Mouse (Mus musculus) hindbrain, embryonic 12.5 days (tissue): ENCODE measurements around the gene Stk39. TPM values are rescaled to one million over a fixed set of nuclear protein-coding genes. Genes with fewer than 3 reads are reported as not detected.
A peak's percentile ranks its signal among the peaks of the same experiment; 100 is the strongest.

ENCODE experiments used
- ATAC-seq: fragments of 200-750 bp; cut with Nextera tagmentation; 2 replicates; pipeline ENCODE4 v1.8.0; 2017; ENCODE audit warnings: moderate TSS enrichment; ENCODE audit not compliant: low FRiP score
- H3K27ac ChIP-seq: fragments of 300-500 bp; sonication (generic); 2 replicates; pipeline ENCODE4 v1.5.1; 2016; ENCODE audit warnings: mild to moderate bottlenecking
- H3K27me3 ChIP-seq: fragments of 300-500 bp; sonication (generic); 2 replicates; pipeline ENCODE4 v1.6.1; 2016; ENCODE audit warnings: mild to moderate bottlenecking
- H3K36me3 ChIP-seq: fragments of 300-500 bp; sonication (generic); 2 replicates; pipeline ENCODE4 v1.6.1; 2016; ENCODE audit warnings: mild to moderate bottlenecking
- H3K4me1 ChIP-seq: fragments of 300-500 bp; sonication (generic); 2 replicates; pipeline ENCODE4 v1.6.1; 2016
- H3K4me2 ChIP-seq: fragments of 300-500 bp; sonication (generic); replicated peaks from 2 replicates; pipeline ENCODE4 v1.6.1; 2016; ENCODE audit warnings: mild to moderate bottlenecking
- H3K4me3 ChIP-seq: fragments of 300-500 bp; sonication (generic); 2 replicates; pipeline ENCODE4 v1.5.1; 2016; ENCODE audit warnings: mild to moderate bottlenecking
- H3K9ac ChIP-seq: fragments of 300-500 bp; sonication (generic); 2 replicates; pipeline ENCODE4 v1.6.1; 2016; ENCODE audit warnings: mild to moderate bottlenecking, moderate library complexity
- H3K9me3 ChIP-seq: fragments of 300-500 bp; sonication (generic); replicated peaks from 2 replicates; pipeline ENCODE4 v1.6.1; 2016; ENCODE audit warnings: mild to moderate bottlenecking
- WGBS: fragments of 180-500 bp; shearing (Covaris S2); methylation state at CpG from one replicate; pipeline ENCODE4 v1.1.7; 2016; 5-methylcytosine and 5-hydroxymethylcytosine counted together
- polyA plus RNA-seq: library from polyadenylated mRNA; unstranded; fragments of >200 nt; fragmentation: Nextera tagmentation; extraction: Ambion mirVana; gene quantifications from 2 replicates; pipeline ENCODE4 v1.2.1, GENCODE M21; 2016

Stk39 gene
- polyA plus RNA-seq, 1 experiment from 2014 or later = 57.0 TPM

- H3K36me3 ChIP-seq = peaks cover 10% of the 10 kb centered on the region; the same call in 1 of the 2 replicates
- H3K4me1 ChIP-seq = peaks cover 15% of the 10 kb centered on the region
- 20% methylated on average over 8 of the region's 8 CpGs for WGBS
- no peak overlapping the region for H3K4me2 ChIP-seq
- H3K9me3 ChIP-seq = no peaks in the 10 kb centered on the region
- ATAC-seq = peak; percentile 65
- H3K27ac ChIP-seq = peak overlapping the region; percentile 53
- H3K4me3 ChIP-seq = no peak overlapping the region
- H3K9ac ChIP-seq = no peak overlapping the region
- no peaks in the 10 kb centered on the region for H3K27me3 ChIP-seq
Observed at GRCm38 (mm10) chr2:68346606-68347237, 125.3 kb downstream of the Stk39 start.

- no peak overlapping the region for H3K27ac ChIP-seq
- H3K9ac ChIP-seq = no peak overlapping the region
- no peaks in the 10 kb centered on the region for H3K9me3 ChIP-seq
- no peak for ATAC-seq
- H3K36me3 ChIP-seq = peaks cover 10% of the 10 kb centered on the region; the same call in 1 of the 2 replicates
- WGBS = 85% methylated on average over 9 of the region's 9 CpGs
- no peak overlapping the region for H3K4me2 ChIP-seq
- no peaks in the 10 kb centered on the region for H3K27me3 ChIP-seq
- H3K4me3 ChIP-seq = no peak overlapping the region
- H3K4me1 ChIP-seq = peaks cover 15% of the 10 kb centered on the region
Observed at GRCm38 (mm10) chr2:68345269-68345668, 126.8 kb downstream of the Stk39 start.

GRCm38 (mm10) chr2:68343751-68344150 lies 128.3 kb downstream of the Stk39 start:
- H3K4me1 ChIP-seq = peaks cover 10% of the 10 kb centered on the region
- ATAC-seq = no peak
- WGBS = 88% methylated on average over 4 of the region's 4 CpGs

GRCm38 (mm10) chr2:68342122-68342646 lies 129.9 kb downstream of the Stk39 start:
- Histone ChIP-seq H3K9me3 (no peaks in the 10 kb centered on the region), H3K4me3 (no peak overlapping the region), H3K4me1 (peaks cover 6% of the 10 kb centered on the region), H3K4me2 (no peak overlapping the region), H3K27me3 (no peaks in the 10 kb centered on the region), H3K27ac (no peak overlapping the region), H3K9ac (no peak overlapping the region), H3K36me3 (peaks cover 19% of the 10 kb centered on the region)
- WGBS = 91% methylated on average over 7 of the region's 7 CpGs
- ATAC-seq = no peak

More at GRCm38 (mm10) chr2:68343751-68344150, 128.3 kb downstream of the Stk39 start:
- no peak overlapping the region for H3K4me3 ChIP-seq
- no peak overlapping the region for H3K4me2 ChIP-seq
- no peak overlapping the region for H3K9ac ChIP-seq
- H3K9me3 ChIP-seq = no peaks in the 10 kb centered on the region
- H3K36me3 ChIP-seq = peaks cover 10% of the 10 kb centered on the region; the same call in 1 of the 2 replicates
- no peak overlapping the region for H3K27ac ChIP-seq
- no peaks in the 10 kb centered on the region for H3K27me3 ChIP-seq

- no peak overlapping the region for H3K4me2 ChIP-seq
- whole genome bisulfite sequencing = 92% methylated on average over 6 of the region's 6 CpGs
- no peak overlapping the region for H3K27ac ChIP-seq
- no peak for ATAC-seq
- H3K27me3 ChIP-seq = no peaks in the 10 kb centered on the region
- H3K9me3 ChIP-seq = no peaks in the 10 kb centered on the region
- H3K36me3 ChIP-seq = peaks cover 9% of the 10 kb centered on the region
- H3K4me3 ChIP-seq = no peak overlapping the region
- no peak overlapping the region for H3K9ac ChIP-seq
- no peaks in the 10 kb centered on the region for H3K4me1 ChIP-seq
Observed at GRCm38 (mm10) chr2:68336913-68337312, 135.2 kb downstream of the Stk39 start.

GRCm38 (mm10) chr2:68334945-68335344 lies 137.1 kb downstream of the Stk39 start:
- 43% methylated on average over 5 of the region's 5 CpGs for WGBS
- H3K4me2 ChIP-seq = no peak overlapping the region
- no peaks in the 10 kb centered on the region for H3K4me1 ChIP-seq
- no peaks in the 10 kb centered on the region for H3K27me3 ChIP-seq
- H3K9me3 ChIP-seq = no peaks in the 10 kb centered on the region
- no peak overlapping the region for H3K4me3 ChIP-seq
- peaks cover 9% of the 10 kb centered on the region for H3K36me3 ChIP-seq
- H3K27ac ChIP-seq = no peak overlapping the region
- ATAC-seq = no peak
- H3K9ac ChIP-seq = no peak overlapping the region

- Histone ChIP-seq H3K27ac (no peak overlapping the region), H3K9me3 (no peaks in the 10 kb centered on the region), H3K4me2 (no peak overlapping the region), H3K4me1 (peaks cover 15% of the 10 kb centered on the region), H3K27me3 (no peaks in the 10 kb centered on the region), H3K36me3 (no peaks in the 10 kb centered on the region), H3K9ac (no peak overlapping the region), H3K4me3 (no peak overlapping the region)
- WGBS = 78% methylated on average over 5 of the region's 5 CpGs
- no peak for ATAC-seq
Observed at GRCm38 (mm10) chr2:68325306-68325705, 146.8 kb downstream of the Stk39 start.

GRCm38 (mm10) chr2:68321230-68321629 lies 150.8 kb downstream of the Stk39 start:
- no peak for ATAC-seq
- H3K4me2 ChIP-seq = no peak overlapping the region
- 0 out of 2 replicates have a peak overlapping the region, but pooled peaks have one; percentile 30 for H3K27ac ChIP-seq
- peaks cover 22% of the 10 kb centered on the region for H3K4me1 ChIP-seq
- no peak overlapping the region for H3K4me3 ChIP-seq
- no peaks in the 10 kb centered on the region for H3K9me3 ChIP-seq
- no peak overlapping the region for H3K9ac ChIP-seq
- no peaks in the 10 kb centered on the region for H3K36me3 ChIP-seq
- 80% methylated on average over 5 of the region's 5 CpGs for WGBS
- H3K27me3 ChIP-seq = no peaks in the 10 kb centered on the region

GRCm38 (mm10) chr2:68320670-68321069 lies 151.4 kb downstream of the Stk39 start:
- H3K4me2 ChIP-seq = 0 out of 2 replicates have a peak overlapping the region, but pooled peaks have one; percentile 1

GRCm38 (mm10) chr2:68318452-68318851 lies 153.6 kb downstream of the Stk39 start:
- peaks cover 29% of the 10 kb centered on the region for H3K4me1 ChIP-seq
- H3K9ac ChIP-seq = no peak overlapping the region
- H3K36me3 ChIP-seq = no peaks in the 10 kb centered on the region
- no peaks in the 10 kb centered on the region for H3K9me3 ChIP-seq
- no peak overlapping the region for H3K4me2 ChIP-seq
- peak; percentile 64 for ATAC-seq
- no peak overlapping the region for H3K27ac ChIP-seq
- 49% methylated on average over 5 of the region's 5 CpGs for WGBS
- no peak overlapping the region for H3K4me3 ChIP-seq
- no peaks in the 10 kb centered on the region for H3K27me3 ChIP-seq

More at GRCm38 (mm10) chr2:68320670-68321069, 151.4 kb downstream of the Stk39 start:
- Histone ChIP-seq H3K36me3 (no peaks in the 10 kb centered on the region), H3K4me3 (no peak overlapping the region), H3K9me3 (no peaks in the 10 kb centered on the region), H3K27me3 (no peaks in the 10 kb centered on the region), H3K27ac (0 out of 2 replicates have a peak overlapping the region, but pooled peaks have one; percentile 30), H3K9ac (no peak overlapping the region), H3K4me1 (peaks cover 23% of the 10 kb centered on the region)
- 22% methylated on average over 10 of the region's 10 CpGs for WGBS
- no peak for ATAC-seq

- no peak overlapping the region for H3K27ac ChIP-seq
- H3K9ac ChIP-seq = no peak overlapping the region
- no peak overlapping the region for H3K4me3 ChIP-seq
- ATAC-seq = no peak
- no peaks in the 10 kb centered on the region for H3K27me3 ChIP-seq
- peaks cover 27% of the 10 kb centered on the region for H3K4me1 ChIP-seq
- no peak overlapping the region for H3K4me2 ChIP-seq
- no peaks in the 10 kb centered on the region for H3K9me3 ChIP-seq
- 91% methylated on average over 9 of the region's 9 CpGs for WGBS
- no peaks in the 10 kb centered on the region for H3K36me3 ChIP-seq
Observed at GRCm38 (mm10) chr2:68317895-68318294, 154.2 kb downstream of the Stk39 start.

GRCm38 (mm10) chr2:68317452-68317851 lies 154.6 kb downstream of the Stk39 start:
- WGBS = 66% methylated on average over 2 of the region's 2 CpGs
- H3K4me2 ChIP-seq = no peak overlapping the region
- H3K27me3 ChIP-seq = no peaks in the 10 kb centered on the region
- no peak overlapping the region for H3K27ac ChIP-seq
- no peak overlapping the region for H3K9ac ChIP-seq
- H3K4me3 ChIP-seq = no peak overlapping the region
- peaks cover 27% of the 10 kb centered on the region for H3K4me1 ChIP-seq
- H3K9me3 ChIP-seq = no peaks in the 10 kb centered on the region
- ATAC-seq = no peak
- no peaks in the 10 kb centered on the region for H3K36me3 ChIP-seq

- peak; percentile 46 for ATAC-seq
- Histone ChIP-seq H3K9ac (no peak overlapping the region), H3K27ac (no peak overlapping the region), H3K36me3 (0 out of 2 replicates have a peak, but pooled peaks cover 2% of the 10 kb centered on the region), H3K9me3 (no peaks in the 10 kb centered on the region), H3K27me3 (no peaks in the 10 kb centered on the region), H3K4me1 (peaks cover 13% of the 10 kb centered on the region), H3K4me3 (no peak overlapping the region), H3K4me2 (no peak overlapping the region)
- WGBS = 66% methylated on average over 11 of the region's 11 CpGs
Observed at GRCm38 (mm10) chr2:68315258-68315657, 156.8 kb downstream of the Stk39 start.
